Mouse (Mus musculus) CD4-positive naive resting alpha-beta T cell, adult 57 days (primary cell): ENCODE results near the gene Dgkz. TPM values are rescaled to one million over a fixed set of nuclear protein-coding genes. Genes with fewer than 3 reads are reported as not detected.

Source experiments
- total RNA-seq: library from RNA; stranded (reverse); gene quantifications from one replicate; pipeline ENCODE4 v1.2.4, GENCODE M21; 2023

Dgkz gene
- 407 TPM for total RNA-seq

GRCm38 (mm10) chr2:91975581-91976541 is at the start of gene Dgkz:
TSS of gene Dgkz (minus strand) at chr2:91975864.

GRCm38 (mm10) chr2:92024274-92024672 is 48.6 kb upstream of the Dgkz start, which contains the start of gene Creb3l1:
TSS of gene Creb3l1 (minus strand) at chr2:92024502.

GRCm38 (mm10) chr2:91945483-91945882 is 30.2 kb downstream of the Dgkz start, which contains the start of gene Gm9821:
TSS of gene Gm9821 (plus strand) at chr2:91945703.

GRCm38 (mm10) chr2:91932160-91932711 is 43.4 kb downstream of the Dgkz start, which contains the start of gene Mdk:
TSS of gene Mdk (minus strand) at chr2:91932297.

GRCm38 (mm10) chr2:91926949-91927348 is 48.7 kb downstream of the Dgkz start, which contains the start of gene Chrm4:
TSS of gene Chrm4 (plus strand) at chr2:91927249.

Other genes with a start within 250 kb of the Dgkz start
- gene Ambra1, start 245.7 kb downstream of the Dgkz start, total RNA-seq: 70.7 TPM
- gene Chrm4, start 48.6 kb downstream of the Dgkz start, total RNA-seq: 1.6 TPM
- 7.3 TPM for gene Mdk, start 43.6 kb downstream of the Dgkz start, total RNA-seq
- gene Gm9821, start 30.2 kb downstream of the Dgkz start, total RNA-seq: 0.59 TPM
- gene Creb3l1, start 48.6 kb upstream of the Dgkz start, total RNA-seq: 0.65 TPM
- gene Phf21a, start 117.3 kb upstream of the Dgkz start, total RNA-seq: 145 TPM